Mouse (Mus musculus) forebrain, embryonic 11.5 days (tissue): ENCODE measurements around the gene Ghrh. TPM values are rescaled to one million over a fixed set of nuclear protein-coding genes. Genes with fewer than 3 reads are reported as not detected.
A peak's percentile ranks its signal among the peaks of the same experiment; 100 is the strongest.

Source experiments
- ATAC-seq: fragments of 200-750 bp; cut with Nextera tagmentation; replicated peaks from 2 replicates; pipeline ENCODE4 v1.8.0; 2017; ENCODE audit warnings: moderate TSS enrichment; ENCODE audit not compliant: low FRiP score
- DNase-seq: peaks from one replicate; pipeline ENCODE4 v3.0.0-alpha.2; 2017; ENCODE audit warnings: low spot score
- H3K27ac ChIP-seq: fragments of 300-500 bp; sonication (generic); 2 replicates; pipeline ENCODE4 v1.5.1; 2014; ENCODE audit warnings: low read depth, low read length
- H3K27me3 ChIP-seq: fragments of 300-500 bp; sonication (generic); 2 replicates; pipeline ENCODE4 v1.6.1; 2014; ENCODE audit warnings: mild to moderate bottlenecking, low read length, mixed read lengths; ENCODE audit not compliant: control insufficient read depth, insufficient read depth
- H3K36me3 ChIP-seq: fragments of 300-500 bp; sonication (generic); 2 replicates; pipeline ENCODE4 v1.6.1; 2014; ENCODE audit warnings: mild to moderate bottlenecking, low read length, moderate library complexity, mixed read lengths; ENCODE audit not compliant: control insufficient read depth, insufficient read depth
- H3K4me1 ChIP-seq: fragments of 300-500 bp; sonication (generic); replicated peaks from 2 replicates; pipeline ENCODE4 v1.6.1; 2014; ENCODE audit warnings: low read length, mixed read lengths; ENCODE audit not compliant: control insufficient read depth, insufficient read depth
- H3K4me2 ChIP-seq: fragments of 300-500 bp; sonication (generic); 2 replicates; pipeline ENCODE4 v1.6.1; 2014; ENCODE audit warnings: low read depth, mild to moderate bottlenecking, low read length, moderate library complexity, mixed read lengths; ENCODE audit not compliant: severe bottlenecking
- H3K4me3 ChIP-seq: fragments of 300-500 bp; sonication (generic); 2 replicates; pipeline ENCODE4 v1.5.1; 2014; ENCODE audit warnings: low read depth, low read length
- H3K9ac ChIP-seq: fragments of 300-500 bp; sonication (generic); 2 replicates; pipeline ENCODE4 v1.6.1; 2014; ENCODE audit warnings: low read length
- H3K9me3 ChIP-seq: fragments of 300-500 bp; sonication (generic); 2 replicates; pipeline ENCODE4 v1.6.1; 2016; ENCODE audit warnings: low read length, mixed read lengths; ENCODE audit not compliant: control insufficient read depth
- WGBS: fragments of 180-500 bp; shearing (Covaris S2); extraction: QIAGEN DNeasy Blood & Tissue Kit; methylation state at CpG from one replicate; pipeline ENCODE4 v1.1.7; 2014; 5-methylcytosine and 5-hydroxymethylcytosine counted together
- polyA plus RNA-seq: library from polyadenylated mRNA; unstranded; fragments of >200 nt; fragmentation: Nextera tagmentation; extraction: Ambion mirVana; gene quantifications from 2 replicates; pipeline ENCODE4 v1.2.1, GENCODE M21; 2014

Gene Ghrh
- polyA plus RNA-seq, 1 experiment from 2014 or later: 1.5 TPM

- WGBS: 23% methylated on average over 2 of the region's 2 CpGs
- Histone ChIP-seq H3K27ac (no peak overlapping the region), H3K9ac (no peak overlapping the region), H3K4me1 (no peaks in the 10 kb centered on the region), H3K9me3 (no peaks in the 10 kb centered on the region), H3K4me2 (no peak overlapping the region), H3K27me3 (no peaks in the 10 kb centered on the region), H3K4me3 (no peak overlapping the region), H3K36me3 (peaks cover 16% of the 10 kb centered on the region)
- peak; percentile 86 for DNase-seq
- no peak for ATAC-seq
Observed at GRCm38 (mm10) chr2:157292093-157292492, 55.2 kb downstream of the Ghrh start.

DNA sequence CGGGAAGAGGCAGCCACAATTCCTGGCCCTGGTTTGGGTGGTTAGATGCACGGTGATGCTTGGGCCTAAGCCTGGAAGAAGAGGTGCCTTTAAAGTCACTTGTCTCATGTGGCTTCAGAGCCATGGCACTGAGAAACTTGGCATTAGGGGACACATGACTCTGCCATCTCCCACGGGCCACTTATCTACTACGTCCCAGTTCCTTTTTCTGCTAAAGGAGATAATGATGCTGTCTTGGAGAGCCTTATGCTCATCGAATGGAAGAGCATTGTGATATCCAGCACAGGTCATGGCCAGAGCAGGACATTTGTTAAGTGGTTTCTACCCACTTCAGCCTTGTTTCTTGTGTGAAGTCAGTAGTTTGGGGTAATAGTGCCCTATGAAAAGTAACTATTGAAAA, 58.3 kb downstream of the Ghrh start:
- Histone ChIP-seq H3K9me3 (no peaks in the 10 kb centered on the region), H3K36me3 (peaks cover 8% of the 10 kb centered on the region), H3K27ac (no peak overlapping the region), H3K4me3 (no peak overlapping the region), H3K27me3 (no peaks in the 10 kb centered on the region), H3K4me2 (no peak overlapping the region), H3K4me1 (no peaks in the 10 kb centered on the region), H3K9ac (no peak overlapping the region)
- no peak for DNase-seq
- 96% methylated on average over 5 of the region's 5 CpGs for WGBS
- no peak for ATAC-seq

DNA sequence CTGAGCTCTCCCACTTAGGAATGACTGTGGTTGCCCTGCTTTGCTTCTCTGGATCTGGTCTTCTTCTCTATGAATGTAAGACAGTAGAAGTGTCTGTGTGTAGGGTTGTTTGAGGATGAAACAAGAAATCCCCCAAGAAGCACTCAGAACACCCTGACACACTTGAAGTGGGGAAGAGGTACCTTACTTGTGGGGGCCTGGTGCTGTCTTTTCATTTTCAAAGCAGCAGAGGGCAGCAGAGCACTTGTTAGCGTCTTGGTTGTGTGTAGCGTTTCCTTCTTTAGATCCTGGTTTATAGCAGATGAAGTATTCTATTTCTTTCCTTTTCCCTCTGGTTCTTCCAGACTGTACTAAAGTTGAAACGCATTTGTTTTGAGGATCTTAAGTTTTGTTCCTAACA, 59.8 kb downstream of the Ghrh start:
- WGBS: 33% methylated on average over 3 of the region's 3 CpGs

DNA sequence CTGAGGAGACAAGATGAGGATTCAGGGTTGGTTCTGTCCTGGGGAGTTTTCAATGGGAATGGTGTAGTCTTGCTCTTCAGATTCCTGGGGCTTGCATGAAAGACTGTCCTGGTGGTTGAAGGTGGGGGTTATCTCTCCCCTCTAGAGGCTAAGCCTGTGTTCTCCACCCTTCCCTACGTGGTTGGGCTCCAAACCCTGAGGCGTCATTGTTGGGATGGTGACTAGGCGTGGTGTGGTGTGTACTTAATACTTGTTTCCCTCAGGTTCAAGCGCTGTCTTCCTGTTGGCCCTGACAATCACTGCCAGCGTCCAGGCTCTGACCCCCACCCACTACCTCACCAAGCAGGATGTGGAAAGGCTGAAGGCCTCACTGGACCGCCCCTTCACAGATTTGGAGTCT, 64.0 kb downstream of the Ghrh start:
- no peak overlapping the region for H3K27ac ChIP-seq
- no peak overlapping the region for H3K4me2 ChIP-seq
- no peaks in the 10 kb centered on the region for H3K9me3 ChIP-seq
- H3K4me3 ChIP-seq: no peak overlapping the region
- H3K4me1 ChIP-seq: peaks cover 8% of the 10 kb centered on the region
- no peaks in the 10 kb centered on the region for H3K27me3 ChIP-seq
- no peak for ATAC-seq
- DNase-seq: no peak
- H3K36me3 ChIP-seq: peaks cover 8% of the 10 kb centered on the region
- 93% methylated on average over 6 of the region's 6 CpGs for WGBS
- no peak overlapping the region for H3K9ac ChIP-seq

More for the DNA sequence above, 59.8 kb downstream of the Ghrh start:
- no peak overlapping the region for H3K4me2 ChIP-seq
- H3K9me3 ChIP-seq: no peaks in the 10 kb centered on the region
- H3K4me1 ChIP-seq: no peaks in the 10 kb centered on the region
- peaks cover 10% of the 10 kb centered on the region for H3K36me3 ChIP-seq
- no peak for DNase-seq
- H3K27ac ChIP-seq: no peak overlapping the region
- no peaks in the 10 kb centered on the region for H3K27me3 ChIP-seq
- no peak for ATAC-seq
- H3K4me3 ChIP-seq: no peak overlapping the region
- no peak overlapping the region for H3K9ac ChIP-seq

Other genes with a start within 250 kb of the Ghrh start
- 25.6 and 27.5 TPM in 2 replicates for gene Samhd1, start 212.2 kb downstream of the Ghrh start, polyA plus RNA-seq
- gene Rbl1, start 143.0 kb downstream of the Ghrh start, polyA plus RNA-seq: 41.3 and 43.2 TPM in 2 replicates
- gene Rpn2, start 68.5 kb downstream of the Ghrh start, polyA plus RNA-seq: 272 and 277 TPM in 2 replicates
- 0.48 and 1.1 TPM in 2 replicates for gene Mroh8, start 68.0 kb downstream of the Ghrh start, polyA plus RNA-seq
- 31.0 and 34.8 TPM in 2 replicates for gene Manbal, start 20.1 kb upstream of the Ghrh start, polyA plus RNA-seq
- gene Src, start 70.9 kb upstream of the Ghrh start, polyA plus RNA-seq: 20.3 and 23.2 TPM in 2 replicates
- gene Nnat, start 212.6 kb upstream of the Ghrh start, polyA plus RNA-seq: 2,785 and 3,035 TPM in 2 replicates
- 111 and 123 TPM in 2 replicates for gene Blcap, start 223.8 kb upstream of the Ghrh start, polyA plus RNA-seq